Mouse (Mus musculus) midbrain, embryonic 15.5 days (tissue): ENCODE results near the gene Cbx5. TPM values are rescaled to one million over a fixed set of nuclear protein-coding genes. Genes with fewer than 3 reads are reported as not detected.
"Not testable (repeated sequence)": the region's sequence is repeated elsewhere in the genome, so short reads cannot be mapped to it uniquely, and the experiment has no call there.

Experiments
- ATAC-seq: fragments of 200-750 bp; cut with Nextera tagmentation; replicated peaks from 2 replicates; pipeline ENCODE4 v1.8.0; 2017; ENCODE audit warnings: moderate TSS enrichment
- H3K27ac ChIP-seq: fragments of 300-500 bp; sonication (generic); 2 replicates; pipeline ENCODE4 v1.5.1; 2015; ENCODE audit warnings: mild to moderate bottlenecking, inconsistent platforms
- H3K27me3 ChIP-seq: fragments of 300-500 bp; sonication (generic); replicated peaks from 2 replicates; pipeline ENCODE4 v1.6.1; 2015; ENCODE audit warnings: inconsistent platforms
- H3K36me3 ChIP-seq: fragments of 300-500 bp; sonication (generic); replicated peaks from 2 replicates; pipeline ENCODE4 v1.6.1; 2015; ENCODE audit warnings: inconsistent platforms
- H3K4me1 ChIP-seq: fragments of 300-500 bp; sonication (generic); 2 replicates; pipeline ENCODE4 v1.6.1; 2015; ENCODE audit warnings: inconsistent platforms
- H3K4me2 ChIP-seq: fragments of 300-500 bp; sonication (generic); 2 replicates; pipeline ENCODE4 v1.6.1; 2015; ENCODE audit warnings: inconsistent platforms, mild to moderate bottlenecking, moderate library complexity
- H3K4me3 ChIP-seq: fragments of 300-500 bp; sonication (generic); 2 replicates; pipeline ENCODE4 v1.5.1; 2015; ENCODE audit warnings: mild to moderate bottlenecking, inconsistent platforms
- H3K9ac ChIP-seq: fragments of 300-500 bp; sonication (generic); 2 replicates; pipeline ENCODE4 v1.6.1; 2015; ENCODE audit warnings: mild to moderate bottlenecking, inconsistent platforms
- H3K9me3 ChIP-seq: fragments of 300-500 bp; sonication (generic); 2 replicates; pipeline ENCODE4 v1.6.1; 2016; ENCODE audit warnings: inconsistent platforms
- WGBS: fragments of 180-500 bp; shearing (Covaris S2); methylation state at CpG from one replicate; pipeline ENCODE4 v1.1.7; 2015; ENCODE audit warnings: mixed read lengths; 5-methylcytosine and 5-hydroxymethylcytosine counted together
- polyA plus RNA-seq: library from polyadenylated mRNA; unstranded; fragments of >200 nt; fragmentation: Nextera tagmentation; extraction: Ambion mirVana; gene quantifications from 2 replicates; pipeline ENCODE4 v1.2.1, GENCODE M21; 2015

Cbx5 gene
- polyA plus RNA-seq, 1 experiment from 2014 or later = 153 TPM

DNA sequence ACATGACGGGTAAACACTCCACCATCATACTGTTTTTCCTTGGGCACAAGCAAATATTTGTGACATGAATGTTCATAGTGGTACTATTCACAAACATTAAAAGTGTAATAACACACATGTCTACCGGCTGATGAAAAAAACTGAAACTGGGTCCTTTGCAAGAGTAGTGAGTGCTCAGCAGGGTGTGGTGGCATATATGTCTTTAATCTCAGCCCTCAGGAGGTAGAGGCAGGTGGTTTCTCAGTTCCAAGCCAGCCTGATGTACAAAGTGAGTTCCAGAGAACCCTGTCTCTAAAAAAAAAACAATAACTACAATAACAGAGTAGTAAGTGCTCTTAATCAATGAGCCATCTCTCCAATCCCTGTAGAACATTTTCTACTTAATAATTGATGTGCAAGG lies 25.2 kb upstream of the Cbx5 start:
- ATAC-seq = no peak
- Histone ChIP-seq H3K4me1 (no peaks in the 10 kb centered on the region), H3K9me3 (no peaks in the 10 kb centered on the region), H3K27me3 (no peaks in the 10 kb centered on the region), H3K36me3 (no peaks in the 10 kb centered on the region), H3K4me2 (no peak overlapping the region), H3K4me3 (no peak overlapping the region), H3K27ac (no peak overlapping the region), H3K9ac (no peak overlapping the region)
- 91% methylated on average over 2 of the region's 2 CpGs for WGBS

- Histone ChIP-seq H3K9ac (no peak overlapping the region), H3K4me2 (no peak overlapping the region), H3K4me3 (no peak overlapping the region), H3K36me3 (no peaks in the 10 kb centered on the region), H3K4me1 (peaks cover 3% of the 10 kb centered on the region), H3K9me3 (no peaks in the 10 kb centered on the region), H3K27ac (no peak overlapping the region), H3K27me3 (0 out of 2 replicates have a peak, but pooled peaks cover 5% of the 10 kb centered on the region)
- no peak for ATAC-seq
- 78% methylated on average over 1 of the region's 1 CpGs for WGBS
These were observed 20.4 kb upstream of the Cbx5 start for GRCm38 (mm10) chr15:103259989-103260388.

DNA sequence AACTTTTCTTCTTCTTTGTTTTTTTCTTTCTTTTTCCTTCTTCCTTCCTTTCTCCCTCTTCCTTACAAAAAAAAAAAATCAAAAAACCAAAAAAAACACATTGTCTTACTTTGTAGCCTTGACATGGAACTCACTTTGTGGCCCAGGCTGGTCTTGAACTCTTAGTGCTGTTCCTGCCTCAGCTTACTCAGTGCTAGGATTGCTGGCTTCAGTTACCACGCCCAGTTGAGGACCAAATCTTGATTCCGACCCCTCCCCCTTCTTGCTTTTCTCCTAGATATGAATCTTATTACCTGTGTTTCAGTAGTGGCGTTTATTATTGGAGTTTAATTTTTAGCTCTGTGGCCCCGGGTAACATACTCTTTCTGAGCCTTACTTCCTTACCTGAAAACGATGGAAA lies 19.5 kb upstream of the Cbx5 start:
- Histone ChIP-seq H3K4me2 (no peak overlapping the region), H3K4me1 (peaks cover 6% of the 10 kb centered on the region), H3K36me3 (no peaks in the 10 kb centered on the region), H3K27me3 (0 out of 2 replicates have a peak, but pooled peaks cover 5% of the 10 kb centered on the region), H3K9ac (no peak overlapping the region), H3K9me3 (no peaks in the 10 kb centered on the region), H3K4me3 (no peak overlapping the region), H3K27ac (no peak overlapping the region)
- no peak for ATAC-seq
- WGBS = 85% methylated on average over 5 of the region's 5 CpGs

- ATAC-seq = no peak
- Histone ChIP-seq H3K36me3 (no peaks in the 10 kb centered on the region), H3K4me2 (peak within 1 kb of the TSS; percentile 2; the same call in 1 of the 2 replicates), H3K27me3 (0 out of 2 replicates have a peak, but pooled peaks cover 5% of the 10 kb centered on the region), H3K9ac (no peak within 1 kb of the TSS), H3K9me3 (no peaks in the 10 kb centered on the region), H3K4me3 (no peak within 1 kb of the TSS), H3K4me1 (peaks cover 6% of the 10 kb centered on the region), H3K27ac (no peak within 1 kb of the TSS)
- 15% methylated on average over 15 of the region's 15 CpGs for WGBS
These were observed 18.4 kb upstream of the Cbx5 start, which contains the start of gene Nfe2 for GRCm38 (mm10) chr15:103257790-103258728. Nfe2 (minus strand) TSS chr15:103258403.

DNA sequence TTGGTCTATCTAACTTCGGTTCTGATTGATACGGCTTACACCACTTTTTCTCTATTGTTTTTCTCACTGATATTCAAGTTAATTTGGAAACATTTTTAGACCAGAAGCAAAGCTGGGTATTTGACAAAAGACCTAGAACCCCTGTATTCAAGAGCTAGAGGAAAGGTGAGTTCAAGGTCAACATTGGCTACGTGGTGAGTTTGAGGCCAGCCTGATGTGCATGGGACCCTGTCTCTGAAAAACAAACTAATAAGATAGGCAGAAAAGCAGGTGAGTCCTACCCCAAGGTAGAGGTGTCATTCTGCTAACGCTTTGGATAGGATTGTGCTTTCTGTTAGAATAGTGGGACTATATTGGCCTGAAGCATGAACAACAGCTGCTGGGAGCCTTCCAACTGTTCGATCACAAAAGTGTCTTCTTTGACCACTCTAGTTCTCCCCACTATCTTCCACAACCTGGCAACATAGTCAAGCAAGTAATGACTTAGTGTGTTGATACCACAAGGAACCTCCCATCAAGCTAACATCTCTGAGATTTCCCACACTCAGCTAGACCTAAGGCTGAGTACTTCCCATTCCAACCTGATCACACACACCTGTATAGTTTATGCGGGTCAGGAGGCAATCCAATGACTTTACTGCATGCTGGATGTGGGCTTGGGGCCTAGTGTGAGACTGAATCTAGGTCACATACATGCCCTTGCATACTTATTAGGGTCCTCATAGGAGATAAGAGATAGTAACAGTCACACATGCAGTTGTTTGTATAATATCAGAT lies 16.8 kb upstream of the Cbx5 start:
- no peaks in the 10 kb centered on the region for H3K9me3 ChIP-seq
- no peak for ATAC-seq
- no peak overlapping the region for H3K27ac ChIP-seq
- H3K36me3 ChIP-seq = no peaks in the 10 kb centered on the region
- no peak overlapping the region for H3K4me2 ChIP-seq
- 0 out of 2 replicates have a peak, but pooled peaks cover 5% of the 10 kb centered on the region for H3K27me3 ChIP-seq
- no peak overlapping the region for H3K9ac ChIP-seq
- H3K4me1 ChIP-seq = peaks cover 6% of the 10 kb centered on the region
- H3K4me3 ChIP-seq = no peak overlapping the region
- 92% methylated on average over 6 of the region's 6 CpGs for WGBS

GRCm38 (mm10) chr15:103255169-103255568 lies 15.6 kb upstream of the Cbx5 start:
- ATAC-seq = peak; percentile 54; the same call in 1 of the 2 replicates
- Histone ChIP-seq H3K27me3 (0 out of 2 replicates have a peak, but pooled peaks cover 5% of the 10 kb centered on the region), H3K9ac (peak overlapping the region; percentile 40; the same call in 1 of the 2 replicates), H3K36me3 (no peaks in the 10 kb centered on the region), H3K9me3 (no peaks in the 10 kb centered on the region), H3K27ac (no peak overlapping the region), H3K4me1 (peaks cover 6% of the 10 kb centered on the region), H3K4me3 (peak overlapping the region; percentile 34), H3K4me2 (peak overlapping the region; percentile 65)
- under 1% methylated on average over 25 of the region's 25 CpGs for WGBS

DNA sequence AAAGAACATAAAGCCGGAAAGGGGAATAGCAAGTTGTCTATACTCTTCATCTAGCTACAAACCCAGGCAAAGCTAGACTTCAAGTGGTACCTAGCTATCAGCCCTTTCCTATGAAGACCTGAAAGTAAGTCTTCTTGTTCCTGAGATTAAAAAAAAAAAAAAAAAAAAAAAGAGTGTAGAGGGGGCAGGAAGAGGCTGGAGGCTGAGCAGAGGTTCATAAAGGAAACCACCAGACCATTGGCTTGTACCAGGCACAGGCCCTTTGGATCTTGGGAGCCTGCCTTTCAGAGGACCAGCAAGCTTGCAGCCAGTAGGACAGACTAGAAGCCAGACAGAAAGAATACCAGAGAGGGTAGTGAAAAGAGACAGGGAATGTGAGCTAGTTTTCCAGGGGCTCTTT lies 13.7 kb upstream of the Cbx5 start:
- no peak overlapping the region for H3K27ac ChIP-seq
- no peaks in the 10 kb centered on the region for H3K9me3 ChIP-seq
- 0 out of 2 replicates have a peak, but pooled peaks cover 5% of the 10 kb centered on the region for H3K27me3 ChIP-seq
- no peak overlapping the region for H3K9ac ChIP-seq
- peaks cover 6% of the 10 kb centered on the region for H3K4me1 ChIP-seq
- H3K36me3 ChIP-seq = peaks cover 10% of the 10 kb centered on the region
- ATAC-seq = no peak
- H3K4me3 ChIP-seq = no peak overlapping the region
- no peak overlapping the region for H3K4me2 ChIP-seq
- WGBS = 100% methylated on average over 1 of the region's 1 CpGs

DNA sequence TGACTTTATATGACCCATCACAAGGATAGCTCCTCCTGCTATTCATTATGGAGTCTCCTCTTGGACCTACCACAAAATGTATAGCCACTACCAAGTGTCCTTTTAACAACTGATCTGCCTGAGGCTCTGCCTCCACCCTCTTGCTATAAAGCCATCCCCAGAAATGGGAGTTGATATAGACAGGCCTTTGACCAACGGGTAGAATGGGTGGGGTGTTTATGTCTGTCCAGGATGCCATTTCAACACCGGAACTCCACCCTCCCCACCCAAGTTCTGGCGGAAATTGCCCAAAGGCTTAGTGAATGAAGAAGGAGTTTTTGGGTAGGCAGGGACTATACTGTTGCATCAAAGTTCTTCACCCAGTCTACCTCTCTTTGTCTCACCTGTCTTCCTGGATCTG lies 13.0 kb upstream of the Cbx5 start:
- Histone ChIP-seq H3K27ac (no peak overlapping the region), H3K4me2 (no peak overlapping the region), H3K9me3 (no peaks in the 10 kb centered on the region), H3K27me3 (0 out of 2 replicates have a peak, but pooled peaks cover 5% of the 10 kb centered on the region), H3K36me3 (peaks cover 17% of the 10 kb centered on the region), H3K4me1 (peaks cover 6% of the 10 kb centered on the region), H3K9ac (no peak overlapping the region), H3K4me3 (no peak overlapping the region)
- no peak for ATAC-seq
- WGBS = 80% methylated on average over 3 of the region's 3 CpGs

GRCm38 (mm10) chr15:103251595-103251994 lies 12.0 kb upstream of the Cbx5 start:
- Histone ChIP-seq H3K9me3 (no peaks in the 10 kb centered on the region), H3K4me1 (peaks cover 6% of the 10 kb centered on the region), H3K4me2 (no peak overlapping the region), H3K27ac (no peak overlapping the region), H3K36me3 (peaks cover 27% of the 10 kb centered on the region), H3K9ac (no peak overlapping the region), H3K27me3 (0 out of 2 replicates have a peak, but pooled peaks cover 4% of the 10 kb centered on the region), H3K4me3 (no peak overlapping the region)
- no peak for ATAC-seq
- WGBS = 68% methylated on average over 1 of the region's 1 CpGs

GRCm38 (mm10) chr15:103250195-103250740 lies 10.7 kb upstream of the Cbx5 start:
- Histone ChIP-seq H3K36me3 (peaks cover 38% of the 10 kb centered on the region), H3K27me3 (no peaks in the 10 kb centered on the region), H3K4me3 (no peak overlapping the region), H3K9ac (no peak overlapping the region), H3K4me2 (no peak overlapping the region), H3K9me3 (no peaks in the 10 kb centered on the region), H3K27ac (no peak overlapping the region), H3K4me1 (peaks cover 10% of the 10 kb centered on the region)
- WGBS = 29% methylated on average over 2 of the region's 2 CpGs
- no peak for ATAC-seq

DNA sequence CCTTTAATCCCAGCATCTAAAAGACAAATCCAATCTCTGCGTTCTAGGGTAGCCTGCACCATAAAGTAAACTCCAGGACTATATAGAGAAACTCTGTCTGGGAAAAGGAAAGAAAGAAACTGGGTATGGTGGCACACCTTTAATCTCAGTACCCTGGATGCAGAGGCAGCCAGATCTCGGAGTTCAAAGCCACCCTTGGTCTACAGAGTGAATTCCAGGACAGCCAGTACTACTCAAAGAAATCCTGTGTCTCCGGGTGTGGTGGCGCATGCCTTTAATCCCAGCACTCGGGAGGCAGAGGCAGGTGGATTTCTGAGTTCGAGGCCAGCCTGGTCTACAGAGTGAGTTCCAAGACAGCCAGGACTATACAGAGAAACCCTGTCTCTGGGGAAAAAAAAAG lies 9.9 kb upstream of the Cbx5 start:
- not testable (repeated sequence) for ATAC-seq, H3K4me1 ChIP-seq
- WGBS = 85% methylated on average over 6 of the region's 6 CpGs

More for the DNA sequence above, 9.9 kb upstream of the Cbx5 start:
- not testable (repeated sequence) for H3K9ac ChIP-seq, H3K4me3 ChIP-seq, H3K27ac ChIP-seq, H3K9me3 ChIP-seq, H3K27me3 ChIP-seq, H3K4me2 ChIP-seq
- H3K36me3 ChIP-seq = peaks cover 41% of the 10 kb centered on the region
